Mouse (Mus musculus): ENCODE measurements around the gene Mup17.
"Not testable (repeated sequence)": the region's sequence is repeated elsewhere in the genome, so short reads cannot be mapped to it uniquely, and the experiment has no call there.

Mup17 gene

DNA sequence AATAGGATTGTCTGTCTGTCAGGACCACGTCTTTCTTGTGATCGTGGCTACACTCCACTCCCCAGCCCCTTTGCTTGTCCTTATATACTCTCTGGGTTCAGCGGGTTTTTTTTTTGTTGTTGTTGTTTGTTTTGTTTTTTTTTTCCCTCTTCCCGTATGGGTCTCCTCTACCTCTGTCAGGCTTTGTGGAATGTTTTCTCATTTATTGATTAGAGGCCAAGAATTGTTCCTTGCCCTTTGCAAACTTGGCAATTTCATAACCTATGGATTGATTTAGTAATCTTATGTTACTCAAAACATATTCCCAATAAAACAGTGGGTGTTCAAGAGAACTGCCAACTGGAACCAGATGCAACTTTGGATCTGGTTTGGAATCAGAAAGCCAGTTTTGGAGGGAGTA, at the start of gene Mup17:
Gene Mup17 (minus strand): TSS at position 101 of the 400 bp plus-strand sequence.
- not testable (repeated sequence) for DNase-seq (ENCODE audit: extremely low spot score)

DNA sequence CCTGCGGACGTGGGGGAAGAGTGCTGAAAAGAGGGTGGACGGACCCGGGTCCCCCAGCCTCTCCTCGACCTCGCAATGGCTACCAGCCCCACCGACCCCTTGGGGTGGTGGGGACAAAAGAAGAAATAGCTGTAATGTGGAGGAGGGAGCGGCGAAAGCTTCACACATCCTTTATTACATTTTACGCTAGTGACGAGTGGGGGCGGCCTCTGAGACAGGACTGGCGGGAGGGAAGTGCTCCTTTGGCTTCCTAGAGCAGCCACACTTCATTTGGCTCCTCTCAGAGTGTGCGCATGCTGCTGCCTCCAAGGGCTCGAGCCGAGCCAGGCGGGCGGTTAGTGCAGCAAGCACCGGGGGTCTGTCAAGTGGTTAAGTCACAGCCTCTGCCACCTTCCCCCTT, 24.1 kb downstream of the Mup17 start:
- not testable (repeated sequence) for DNase-seq (ENCODE audit: extremely low spot score)

DNA sequence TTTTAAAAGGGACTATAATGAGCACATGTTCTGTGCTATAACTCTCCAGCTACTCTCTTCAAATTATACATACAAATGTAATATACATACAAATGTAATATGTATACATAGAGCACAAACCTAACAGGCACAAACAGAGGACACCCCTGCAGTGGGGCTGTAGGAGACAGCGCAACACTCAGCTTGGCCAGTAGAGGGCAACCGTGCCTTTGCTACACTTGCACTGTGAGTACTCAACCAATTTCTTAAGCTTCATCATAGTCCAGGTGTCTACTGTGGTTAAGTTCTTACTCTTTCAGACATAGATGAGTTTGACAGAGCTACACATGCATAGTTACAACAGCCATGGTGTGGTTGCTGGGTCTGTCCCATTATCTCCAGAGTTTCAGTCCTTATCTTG, 39.8 kb downstream of the Mup17 start:
- DNase-seq (ENCODE audit: extremely low spot score) = not testable (repeated sequence)
